Mouse (Mus musculus) small intestine, adult 2 months (tissue): ENCODE results near the gene Dnajc9. TPM values are rescaled to one million over a fixed set of nuclear protein-coding genes. Genes with fewer than 3 reads are reported as not detected.

ENCODE experiments used
- H3K27ac ChIP-seq: fragments of 200-500 bp; 2 replicates; pipeline ENCODE4 v1.5.1; 2012; ENCODE audit warnings: low read depth, low read length, control low read depth, inconsistent platforms; ENCODE audit not compliant: insufficient read depth
- H3K27me3 ChIP-seq: fragments of 200-500 bp; 2 replicates; pipeline ENCODE4 v1.6.1; 2012; ENCODE audit warnings: mild to moderate bottlenecking, moderate library complexity, low read length, inconsistent platforms; ENCODE audit not compliant: control insufficient read depth, insufficient read depth
- H3K36me3 ChIP-seq: fragments of 200-500 bp; 2 replicates; pipeline ENCODE4 v1.6.1; 2012; ENCODE audit warnings: mild to moderate bottlenecking, low read length, control low read depth, inconsistent platforms; ENCODE audit not compliant: control insufficient read depth, insufficient read depth
- H3K4me1 ChIP-seq: fragments of 200-500 bp; 2 replicates; pipeline ENCODE4 v1.6.1; 2012; ENCODE audit warnings: low read length, inconsistent platforms, mixed read lengths; ENCODE audit not compliant: control insufficient read depth, insufficient read depth, insufficient read length
- H3K4me3 ChIP-seq: fragments of 200-500 bp; 2 replicates; pipeline ENCODE4 v1.5.1; 2012; ENCODE audit warnings: low read depth, mild to moderate bottlenecking, control low read depth, inconsistent platforms, low read length, moderate library complexity
- CTCF ChIP-seq: fragments of 200-500 bp; IDR thresholded peaks from 2 replicates; pipeline ENCODE4 v1.5.1; 2012; ENCODE audit warnings: low read depth, mild to moderate bottlenecking, control low read depth, inconsistent platforms, low read length, moderate library complexity, mixed read lengths; ENCODE audit not compliant: insufficient replicate concordance, insufficient read length; ENCODE audit errors: extremely low read depth
- POLR2A ChIP-seq: fragments of 200-500 bp; IDR thresholded peaks from 2 replicates; pipeline ENCODE4 v1.6.1; 2012; ENCODE audit warnings: low read depth, mild to moderate bottlenecking, control low read depth, inconsistent platforms, low read length, moderate library complexity
- WGBS: fragments of 180-500 bp; shearing (Covaris S2); methylation state at CpG from one replicate; pipeline ENCODE4 v1.1.7; 2018; 5-methylcytosine and 5-hydroxymethylcytosine counted together
- polyA plus RNA-seq: library from polyadenylated mRNA; depleted of rRNA; stranded (reverse); fragments of >200 nt; gene quantifications from 2 replicates; pipeline ENCODE4 v1.2.3, GENCODE M21; 2012; rRNA removed

Gene Dnajc9
- polyA plus RNA-seq = 15.1 and 21.1 TPM in 2 replicates

GRCm38 (mm10) chr14:20388441-20389129 is at the start of gene Dnajc9:
Gene Dnajc9 (minus strand): TSS chr14:20388910.
- peak within 1 kb of the TSS; percentile 47 for H3K27ac ChIP-seq
- no peak for TF ChIP-seq CTCF
- peak; percentile 52 for TF ChIP-seq POLR2A
- under 1% methylated on average over 59 of the region's 59 CpGs for WGBS
- H3K27me3 ChIP-seq = no peaks in the 10 kb centered on the region
- H3K36me3 ChIP-seq = peaks cover 18% of the 10 kb centered on the region
- peaks cover 5% of the 10 kb centered on the region for H3K4me1 ChIP-seq
- H3K4me3 ChIP-seq = peak within 1 kb of the TSS; percentile 94

- WGBS = 62% methylated on average over 6 of the region's 6 CpGs
- H3K4me1 ChIP-seq = no peaks in the 10 kb centered on the region
- no peaks in the 10 kb centered on the region for H3K27me3 ChIP-seq
- H3K27ac ChIP-seq = no peak overlapping the region
- TF ChIP-seq POLR2A (no peak), CTCF (no peak)
- H3K36me3 ChIP-seq = no peaks in the 10 kb centered on the region
- no peak overlapping the region for H3K4me3 ChIP-seq
Observed at GRCm38 (mm10) chr14:20436976-20437375, 48.3 kb upstream of the Dnajc9 start.

DNA sequence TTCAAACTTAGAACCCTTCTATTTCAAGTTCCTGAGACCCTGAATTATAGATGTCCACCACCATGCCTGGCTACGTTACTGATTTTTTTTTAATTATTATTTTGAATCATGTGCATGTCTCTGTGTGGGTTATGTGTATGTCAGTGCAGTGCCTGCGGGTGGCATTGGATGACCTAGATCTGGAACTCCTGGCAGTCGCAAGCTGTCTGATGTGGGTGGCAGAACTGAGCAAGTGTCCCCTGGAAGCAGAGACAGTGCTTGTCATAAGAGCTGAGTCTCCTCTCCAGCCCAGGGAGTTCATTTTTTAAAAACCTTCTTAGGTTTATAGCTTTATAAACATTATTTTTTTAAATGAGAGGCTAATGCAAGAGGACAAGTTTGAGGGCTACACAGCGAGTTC is 43.7 kb upstream of the Dnajc9 start:
- no peak for TF ChIP-seq CTCF
- TF ChIP-seq POLR2A = no peak
- H3K4me3 ChIP-seq = no peak overlapping the region
- no peaks in the 10 kb centered on the region for H3K27me3 ChIP-seq
- no peaks in the 10 kb centered on the region for H3K4me1 ChIP-seq
- 85% methylated on average over 4 of the region's 4 CpGs for WGBS
- H3K27ac ChIP-seq = no peak overlapping the region
- H3K36me3 ChIP-seq = no peaks in the 10 kb centered on the region

- 30% methylated on average over 6 of the region's 6 CpGs for WGBS
- no peaks in the 10 kb centered on the region for H3K27me3 ChIP-seq
- H3K27ac ChIP-seq = no peak overlapping the region
- TF ChIP-seq CTCF = no peak
- TF ChIP-seq POLR2A = no peak
- H3K36me3 ChIP-seq = no peaks in the 10 kb centered on the region
- no peaks in the 10 kb centered on the region for H3K4me1 ChIP-seq
- H3K4me3 ChIP-seq = no peak overlapping the region
Observed at GRCm38 (mm10) chr14:20431726-20432125, 43.0 kb upstream of the Dnajc9 start.

- Histone ChIP-seq H3K27me3 (no peaks in the 10 kb centered on the region), H3K4me3 (no peak overlapping the region), H3K4me1 (no peaks in the 10 kb centered on the region), H3K36me3 (no peaks in the 10 kb centered on the region), H3K27ac (no peak overlapping the region)
- WGBS = 43% methylated on average over 1 of the region's 1 CpGs
- TF ChIP-seq POLR2A (no peak), CTCF (no peak)
Observed at GRCm38 (mm10) chr14:20429833-20430232, 41.1 kb upstream of the Dnajc9 start.

- no peak for TF ChIP-seq POLR2A
- no peak for TF ChIP-seq CTCF
- Histone ChIP-seq H3K27me3 (no peaks in the 10 kb centered on the region), H3K36me3 (no peaks in the 10 kb centered on the region), H3K4me1 (no peaks in the 10 kb centered on the region), H3K4me3 (no peak overlapping the region), H3K27ac (no peak overlapping the region)
- WGBS = 35% methylated on average over 1 of the region's 1 CpGs
Observed at GRCm38 (mm10) chr14:20428593-20428992, 39.9 kb upstream of the Dnajc9 start.

DNA sequence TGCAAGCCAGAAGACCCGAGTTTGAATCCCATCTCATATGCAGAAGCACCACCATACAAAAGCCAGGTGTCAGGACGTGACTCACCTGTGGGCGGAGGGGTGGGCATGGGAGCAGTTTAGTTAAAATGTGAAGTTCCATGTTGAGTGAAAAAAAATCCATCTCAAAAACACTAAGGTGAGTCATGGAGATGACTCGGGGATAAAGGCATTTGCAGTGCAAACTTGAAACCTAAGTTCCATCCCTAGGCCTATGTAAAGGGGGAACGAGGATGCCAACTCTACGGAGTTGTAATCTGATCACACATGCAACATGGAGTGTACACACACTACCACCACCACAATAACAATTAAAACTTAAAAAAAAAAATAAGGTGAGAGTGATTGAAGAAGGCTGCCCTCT is 34.3 kb upstream of the Dnajc9 start:
- H3K27ac ChIP-seq = no peak overlapping the region
- H3K4me1 ChIP-seq = no peaks in the 10 kb centered on the region
- H3K4me3 ChIP-seq = no peak overlapping the region
- H3K36me3 ChIP-seq = no peaks in the 10 kb centered on the region
- WGBS = 88% methylated on average over 6 of the region's 6 CpGs
- TF ChIP-seq CTCF (no peak), POLR2A (no peak)
- H3K27me3 ChIP-seq = no peaks in the 10 kb centered on the region

DNA sequence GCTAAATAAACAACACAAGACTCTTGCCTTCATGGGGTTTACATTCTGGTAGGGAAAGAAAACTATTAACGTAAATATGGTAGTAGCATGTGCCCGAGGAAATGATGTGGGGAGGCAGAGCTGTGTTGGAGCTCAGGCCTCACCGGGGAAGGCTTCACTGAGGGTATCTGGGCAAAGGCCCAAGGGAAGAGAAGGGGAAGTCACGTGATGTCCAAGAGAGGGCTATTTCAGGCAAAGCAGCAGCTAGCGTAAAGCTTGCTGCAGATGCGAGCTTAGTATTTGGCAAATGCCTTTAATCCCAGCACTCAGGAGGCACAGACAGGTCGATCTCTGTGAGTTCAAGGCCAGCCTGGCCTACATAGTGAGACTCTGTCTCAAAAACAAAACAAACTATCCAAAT is 33.5 kb upstream of the Dnajc9 start:
- WGBS = 71% methylated on average over 7 of the region's 7 CpGs
- H3K27me3 ChIP-seq = no peaks in the 10 kb centered on the region
- no peaks in the 10 kb centered on the region for H3K4me1 ChIP-seq
- TF ChIP-seq CTCF = no peak
- no peak for TF ChIP-seq POLR2A
- H3K27ac ChIP-seq = no peak overlapping the region
- H3K36me3 ChIP-seq = no peaks in the 10 kb centered on the region
- H3K4me3 ChIP-seq = no peak overlapping the region
